Mouse (Mus musculus): ENCODE measurements around the gene Galnt2.

- TF ChIP-seq POLR2A (IDR thresholded peaks at IDR 0.05; ENCODE audit: low read depth, low read length) (no peak), BHLHE40 (IDR thresholded peaks at IDR 0.05; ENCODE audit: low read depth, low read length) (no peak), ETS1 (conservative IDR thresholded peaks at IDR 0.05; ENCODE audit: low read depth, low read length) (no peak), CTCF (conservative IDR thresholded peaks at IDR 0.05 in 1 of 2, IDR thresholded peaks at IDR 0.05 in 1 of 2; ENCODE audit: low read depth in 2 of 2, low read length in 2 of 2) (no peak), E2F4 (IDR thresholded peaks at IDR 0.05; ENCODE audit: insufficient replicate concordance, low read depth, low read length) (no peak), MAFK (IDR thresholded peaks at IDR 0.05; ENCODE audit: insufficient replicate concordance, low read length) (no peak), HCFC1 (IDR thresholded peaks at IDR 0.05; ENCODE audit: low read depth, low read length) (no peak), MYC (IDR thresholded peaks at IDR 0.05; ENCODE audit: low read depth, low read length) (no peak)
Observed at GRCm38 (mm10) chr8:124295357-124295756, 64.2 kb downstream of the Galnt2 start.

All from CH12.LX (cell line).